Mouse (Mus musculus) frontal cortex, adult (tissue): Measurements from ENCODE around the gene Coro1c.

Experiments
- ATAC-seq: cut with Nextera tagmentation; 2 replicates; pipeline ENCODE4 v1.9.2; 2017; ENCODE audit warnings: mild to moderate bottlenecking, moderate library complexity, mixed read lengths; ENCODE audit not compliant: low TSS enrichment

The Coro1c gene

DNA sequence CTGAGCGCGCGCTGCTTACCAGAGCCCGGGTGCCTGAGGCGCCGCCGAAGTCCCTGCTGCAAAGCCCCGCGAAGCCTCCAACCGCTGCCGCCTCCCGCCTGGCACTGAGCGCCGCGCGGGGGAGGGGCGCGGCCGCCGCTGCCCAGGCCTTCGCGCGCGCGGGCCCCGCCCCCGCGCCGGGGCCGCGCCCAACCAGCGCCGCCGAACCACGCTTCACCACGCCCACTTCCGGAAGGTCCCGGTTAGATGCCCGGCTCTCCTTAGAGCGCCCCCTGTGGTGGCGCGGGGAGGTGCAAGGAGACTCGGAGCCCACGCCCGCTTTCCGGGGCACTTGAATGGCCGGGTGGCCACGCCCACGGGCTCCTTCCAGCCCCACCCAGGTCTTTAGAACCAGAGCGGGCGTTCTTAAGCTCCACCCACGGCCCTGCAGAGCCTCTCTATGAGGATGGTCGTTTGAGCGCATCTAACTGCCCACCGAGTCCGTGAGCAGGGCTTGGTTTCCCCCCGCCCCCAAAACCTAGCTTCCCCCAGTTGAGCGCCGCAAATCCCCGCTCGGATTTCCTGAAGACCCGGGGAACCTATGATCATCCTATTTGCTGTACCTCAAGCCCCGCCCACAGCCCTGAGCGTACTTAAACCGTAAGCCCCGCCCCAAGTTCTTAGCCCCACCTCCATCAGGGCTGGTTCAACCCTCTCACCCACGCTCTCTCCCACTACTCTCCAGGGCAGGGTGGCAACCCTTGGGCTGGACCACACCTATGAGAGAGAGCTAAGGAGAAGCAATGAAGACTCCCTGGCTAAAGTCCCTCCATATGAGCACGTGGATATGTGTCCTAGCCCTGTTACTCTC, at the start of gene Coro1c:
Gene Coro1c (minus strand): TSS at position 167 of the 850 bp plus-strand sequence.
- peak; percentile 64 for ATAC-seq

DNA sequence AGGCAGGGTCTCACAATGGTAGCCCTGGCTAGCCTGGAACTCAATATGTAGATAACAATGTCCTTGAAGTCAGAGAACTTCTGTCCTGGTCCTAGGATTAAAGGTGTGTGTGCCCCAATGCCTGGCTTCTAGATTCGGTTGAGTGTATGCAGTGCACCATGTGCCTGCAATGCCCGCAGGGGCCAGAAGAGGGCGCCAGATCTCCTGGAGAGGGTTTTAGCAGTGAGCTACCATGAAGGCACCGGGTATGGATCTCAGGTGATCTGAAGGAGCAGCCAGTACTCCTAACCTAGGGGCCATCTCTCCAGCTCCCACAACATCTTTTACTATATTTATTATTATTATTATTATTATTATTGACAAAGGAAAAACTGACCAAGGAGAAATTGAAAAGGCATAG, 48.0 kb upstream of the Coro1c start:
- ATAC-seq, result peak; percentile 41; the same call in 1 of the 2 replicates

GRCm38 (mm10) chr5:113955691-113956090, 47.1 kb upstream of the Coro1c start:
- no peak for ATAC-seq

- no peak for ATAC-seq
These were observed 46.7 kb upstream of the Coro1c start for GRCm38 (mm10) chr5:113955281-113955680.

GRCm38 (mm10) chr5:113954421-113954820, 45.9 kb upstream of the Coro1c start:
- peak; percentile 70; the same call in 1 of the 2 replicates for ATAC-seq

DNA sequence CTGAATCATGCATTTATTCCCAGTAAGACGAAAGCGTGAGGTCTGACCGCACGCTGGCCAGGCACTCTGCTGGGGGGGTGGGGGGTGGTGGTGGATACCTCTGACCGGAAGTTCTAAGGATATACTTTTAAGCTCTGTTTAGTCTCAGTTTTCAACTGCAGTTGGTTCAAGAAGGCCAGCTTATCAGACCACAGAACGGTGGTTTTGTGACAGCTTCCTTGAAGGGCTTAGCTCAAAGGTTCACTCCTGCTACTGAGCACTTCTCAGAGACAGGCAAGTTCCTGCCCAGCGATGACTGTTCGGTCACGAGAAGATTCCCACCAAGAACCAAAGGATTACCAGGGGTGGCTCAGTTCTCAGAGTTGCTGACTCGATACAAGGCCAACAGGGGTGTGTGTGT, 44.0 kb upstream of the Coro1c start:
- ATAC-seq, result no peak

DNA sequence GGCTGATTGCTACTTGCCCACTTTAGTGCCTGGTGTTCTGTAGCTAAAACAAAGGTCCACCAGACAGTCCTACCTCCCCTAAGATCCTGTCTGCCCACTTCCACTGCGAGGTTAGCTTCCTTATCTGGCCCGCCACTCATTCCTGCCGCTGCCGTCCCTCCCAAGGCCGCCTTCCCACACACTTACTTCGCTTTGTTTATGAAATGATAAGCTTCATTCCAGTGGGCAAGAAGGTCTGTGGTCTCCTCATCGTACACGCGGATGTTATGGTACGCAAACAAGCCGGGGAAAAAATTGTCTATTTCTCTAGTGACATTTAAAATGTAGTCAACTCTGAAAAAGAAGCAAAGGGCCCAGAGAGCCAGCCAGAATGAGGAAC, 43.1 kb upstream of the Coro1c start:
- ATAC-seq, result no peak

- ATAC-seq, result peak; percentile 55
These were observed 42.5 kb upstream of the Coro1c start for GRCm38 (mm10) chr5:113950786-113951692.

DNA sequence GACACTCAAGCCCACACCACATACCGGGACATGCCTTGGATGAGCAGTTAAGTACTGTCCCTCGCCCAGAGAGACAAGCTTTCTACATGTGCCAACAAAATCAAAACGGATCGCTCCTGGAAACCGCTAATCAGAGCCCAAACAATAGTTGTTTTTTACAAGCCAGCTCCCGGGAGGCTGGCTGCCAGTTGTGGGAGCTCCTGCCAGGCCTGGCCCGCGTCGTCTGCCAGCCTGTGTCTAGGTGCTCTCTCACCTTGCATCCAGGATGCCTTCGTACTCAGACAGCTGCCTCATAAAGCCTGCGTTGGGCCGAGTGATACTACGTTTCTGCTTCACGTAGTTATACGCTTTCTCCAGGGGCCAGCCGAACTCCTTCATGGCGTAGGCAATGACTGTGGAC, 41.6 kb upstream of the Coro1c start:
- ATAC-seq, result no peak

DNA sequence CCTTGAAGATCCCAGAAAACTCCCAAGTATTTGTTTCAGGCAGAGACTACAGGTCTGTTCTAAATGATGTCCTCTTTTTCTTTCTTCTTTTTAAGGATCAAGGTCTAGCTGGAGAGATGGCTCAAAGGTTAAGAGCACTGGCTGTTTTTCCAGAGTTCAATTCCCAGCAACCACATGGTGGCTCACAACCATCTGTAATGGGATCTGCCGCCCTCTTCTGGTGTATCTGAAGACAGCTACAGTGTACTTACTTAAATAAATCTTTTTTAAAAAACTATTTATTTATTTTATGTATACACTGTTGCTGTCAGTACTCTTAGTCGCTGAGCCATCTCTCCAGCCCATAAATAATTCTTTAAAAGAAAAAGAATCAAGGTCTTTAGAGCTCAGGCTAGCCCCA, 38.7 kb upstream of the Coro1c start:
- ATAC-seq, result no peak

DNA sequence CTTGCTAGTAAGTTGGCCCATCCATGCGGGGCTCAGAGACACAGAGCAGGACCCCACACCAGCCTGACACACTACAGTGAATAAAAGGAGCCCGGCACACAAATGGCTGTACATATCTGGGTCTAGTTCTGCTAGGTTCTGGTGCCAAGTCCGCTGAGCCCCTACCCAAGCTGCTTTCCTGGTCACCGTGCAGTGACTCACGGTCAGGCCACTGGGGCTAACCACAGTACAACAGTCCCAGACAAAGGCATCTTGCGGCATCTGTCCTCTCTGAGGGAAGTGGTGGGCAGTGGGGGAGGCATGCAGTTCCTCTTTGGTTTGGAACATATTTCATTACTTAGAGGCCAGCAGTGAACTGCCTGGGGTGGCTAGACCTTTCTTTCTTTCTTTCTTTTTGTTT, 36.6 kb upstream of the Coro1c start:
- ATAC-seq, result no peak

GRCm38 (mm10) chr5:113943328-113943727, 34.8 kb upstream of the Coro1c start:
- ATAC-seq, result no peak

- ATAC-seq, result no peak
These were observed 34.0 kb upstream of the Coro1c start for GRCm38 (mm10) chr5:113942580-113942979.

DNA sequence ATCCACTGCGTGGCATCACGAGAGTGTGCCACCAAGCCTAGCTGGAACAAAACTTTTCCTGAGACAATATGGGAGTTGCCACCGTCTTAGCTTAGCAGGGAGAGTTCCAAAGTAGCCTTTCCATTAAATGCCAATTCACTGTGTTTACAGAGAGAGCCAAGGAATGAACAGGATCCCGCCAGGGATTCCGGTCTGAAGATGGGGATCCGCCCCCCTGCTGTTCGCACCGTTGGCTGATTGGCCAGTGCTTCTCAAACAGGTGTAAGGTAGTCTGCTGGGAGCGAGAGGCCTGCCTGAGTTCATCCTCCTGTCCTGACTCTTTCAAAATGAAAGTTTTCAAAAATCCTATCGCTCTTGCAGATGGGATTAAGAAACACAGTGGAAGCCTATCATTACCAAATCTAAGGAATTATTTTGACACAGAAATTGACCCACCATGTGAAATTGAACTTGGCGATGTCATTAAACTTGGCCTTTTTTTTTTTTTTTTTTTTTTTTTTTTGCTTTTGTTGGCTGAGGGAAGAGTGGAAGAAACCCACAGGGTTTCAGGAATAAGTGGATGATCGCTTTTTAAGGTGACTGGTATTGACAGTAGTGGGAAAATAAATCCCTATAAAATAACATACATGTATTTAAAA, 30.8 kb upstream of the Coro1c start:
- no peak for ATAC-seq

DNA sequence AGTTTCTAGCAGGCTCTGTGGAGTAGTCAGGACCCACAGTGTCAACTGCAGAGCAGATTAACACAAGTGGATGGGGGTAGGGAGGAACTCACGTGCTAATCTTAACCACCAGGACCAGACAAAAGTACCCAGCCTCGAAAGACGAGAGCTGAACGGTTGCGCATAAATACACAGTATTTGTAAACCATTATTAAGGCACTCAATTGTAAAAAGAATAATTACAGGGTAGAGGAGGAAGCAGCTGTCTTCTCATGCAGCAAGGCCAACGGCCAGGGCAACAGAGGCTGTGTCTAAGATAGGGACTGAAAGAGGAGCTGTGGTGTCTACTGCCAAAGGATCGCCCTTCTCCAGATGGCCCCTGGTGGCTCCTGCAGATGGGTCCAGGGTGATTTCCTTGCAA, 29.1 kb upstream of the Coro1c start:
- no peak for ATAC-seq

DNA sequence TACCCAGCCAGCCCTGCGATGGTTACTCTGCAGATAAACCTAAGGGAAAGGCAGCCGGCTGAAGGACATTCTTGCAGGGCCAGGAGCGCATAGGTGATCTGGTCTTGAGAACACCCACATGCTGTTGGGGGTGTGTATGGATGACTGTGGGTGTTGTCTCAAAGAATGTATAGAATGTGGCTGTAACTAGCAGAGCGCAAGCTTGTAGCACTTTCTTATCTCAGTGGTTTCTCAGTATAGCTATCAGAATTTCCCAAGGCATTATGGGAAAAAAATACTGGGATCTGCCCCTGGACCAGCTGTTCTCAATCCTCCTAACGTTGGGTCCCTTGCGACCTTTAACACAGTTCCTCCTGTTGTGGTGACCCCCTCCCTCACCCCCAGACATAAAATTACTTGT, 25.3 kb upstream of the Coro1c start:
- no peak for ATAC-seq

DNA sequence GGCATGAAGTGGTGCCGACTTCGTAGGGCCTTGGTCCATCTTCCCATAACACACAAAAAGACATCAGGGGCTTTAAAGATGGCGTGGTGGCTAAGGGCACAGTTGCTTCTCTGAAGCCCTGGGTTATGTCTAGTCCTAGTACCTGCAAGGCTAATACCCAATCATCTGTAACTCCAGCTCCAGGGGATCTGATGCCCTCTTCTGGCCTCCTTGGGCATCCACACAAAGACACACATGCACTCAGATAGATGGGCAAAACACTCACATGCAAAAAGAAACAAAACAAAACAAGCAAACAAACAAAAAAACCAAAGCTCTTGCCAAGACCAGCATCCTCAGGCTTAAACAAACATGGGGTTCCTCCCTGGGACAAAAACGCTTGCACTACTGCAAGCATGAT, 24.9 kb upstream of the Coro1c start:
- ATAC-seq, result no peak

- no peak for ATAC-seq
These were observed 23.8 kb upstream of the Coro1c start for GRCm38 (mm10) chr5:113932310-113932709.

DNA sequence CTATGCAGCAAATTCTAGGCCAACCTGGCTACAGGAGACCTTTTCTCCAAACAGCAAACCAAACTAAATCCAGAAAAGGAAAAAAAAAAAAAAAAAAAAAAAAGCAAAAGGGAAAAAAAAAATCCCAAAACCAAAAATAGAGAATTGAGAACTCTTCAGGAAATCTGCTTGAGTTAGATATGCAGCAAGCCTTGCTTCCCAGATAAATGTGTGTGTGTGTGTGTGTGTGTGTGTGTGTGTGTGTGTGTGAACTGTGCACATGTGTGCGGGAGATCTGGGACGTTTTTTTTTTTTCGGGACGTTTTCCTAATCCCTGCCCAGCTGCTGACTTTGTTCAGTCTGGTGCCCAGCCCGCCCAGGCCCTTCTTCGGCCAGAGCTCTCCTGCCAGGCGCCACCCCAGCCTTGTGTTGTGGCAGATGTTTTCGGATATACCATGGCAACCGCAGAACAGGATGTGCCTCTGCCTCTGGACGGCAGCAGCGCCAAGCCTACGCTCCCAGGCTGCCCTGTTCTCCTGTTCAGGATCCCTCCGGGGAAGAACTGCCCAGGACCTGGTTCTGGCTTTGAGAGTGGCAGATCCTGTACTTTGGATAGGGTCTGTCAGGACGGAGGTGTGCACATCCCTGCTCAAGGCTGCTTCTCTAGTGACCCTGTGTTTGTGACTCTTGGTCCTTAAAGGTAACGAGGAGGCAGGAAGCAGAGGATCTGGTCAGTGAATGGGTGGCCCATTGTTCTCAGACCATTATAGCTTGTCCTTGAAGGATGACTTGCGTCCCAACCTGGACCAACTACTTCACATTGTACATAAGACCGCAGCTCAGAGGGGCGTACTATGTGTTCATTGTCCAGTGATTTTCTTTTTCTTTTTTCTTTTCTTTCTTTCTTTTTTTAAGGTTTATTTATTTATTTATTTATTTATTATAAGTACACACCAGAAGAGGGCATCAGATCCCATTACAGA, 22.4 kb upstream of the Coro1c start:
- no peak; the same call in 1 of the 2 replicates for ATAC-seq

DNA sequence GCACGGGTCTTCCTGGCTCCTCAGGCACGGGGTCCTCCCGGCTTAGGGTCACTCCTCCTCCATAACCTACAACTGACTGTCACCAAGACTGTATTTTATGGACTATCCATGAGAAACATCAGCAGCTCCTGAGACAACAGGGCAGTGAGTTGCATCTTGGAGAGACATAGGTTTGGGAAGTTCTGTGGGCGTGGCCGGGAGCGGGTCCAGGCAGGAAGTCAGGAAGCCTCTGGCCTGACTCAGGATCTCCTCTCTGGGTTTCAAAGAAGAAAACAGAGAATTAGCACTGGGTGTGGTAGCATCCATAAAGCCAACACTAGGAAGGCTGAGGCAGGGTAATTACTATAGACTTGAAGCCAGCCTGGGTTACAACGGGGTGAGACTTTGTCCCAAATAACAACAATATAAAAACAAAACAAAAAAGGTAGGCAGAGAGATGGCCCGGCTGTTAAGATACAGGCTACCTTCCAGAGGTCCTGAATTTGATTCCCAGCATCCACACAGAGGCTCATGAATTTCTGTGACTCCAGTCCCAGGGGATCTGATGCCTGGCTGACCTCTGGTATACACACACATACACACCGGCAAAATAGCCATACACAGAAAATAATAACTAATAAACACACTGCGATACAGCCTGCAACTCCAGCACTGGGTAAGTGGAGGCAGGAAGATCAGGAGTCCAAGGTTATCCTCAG, 21.5 kb upstream of the Coro1c start:
- ATAC-seq, result no peak
